Mouse (Mus musculus): ENCODE measurements at regions not wholly inside any gene's neighbourhood (a gene's known extent, or its start where the extent isn't known, plus 50 kb on each side); places are given as distances from the start of the nearest gene placed in this dataset.

DNA sequence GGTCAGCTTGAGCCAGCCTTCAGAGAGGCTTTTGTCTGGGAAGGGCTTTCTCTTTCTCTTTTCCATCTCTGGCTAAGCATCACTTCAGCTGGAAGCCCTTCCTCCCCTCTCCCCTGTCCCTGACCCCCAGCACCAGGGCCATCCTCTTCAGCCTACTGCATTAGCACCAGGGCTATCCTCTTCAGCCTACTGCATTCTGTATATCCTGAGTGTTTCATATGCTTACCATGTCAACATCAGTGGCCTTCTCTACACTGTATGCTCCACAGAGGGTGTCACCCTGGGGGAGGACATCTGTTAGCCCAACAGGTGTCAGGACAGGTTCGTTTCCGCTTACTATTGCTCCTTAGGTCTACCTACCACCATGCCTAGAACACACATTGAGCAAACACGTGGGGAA lies 282.5 kb downstream of the Rps24 start:
- no peak for DNase-seq (ENCODE audit: low spot score in 2 of 2)

DNA sequence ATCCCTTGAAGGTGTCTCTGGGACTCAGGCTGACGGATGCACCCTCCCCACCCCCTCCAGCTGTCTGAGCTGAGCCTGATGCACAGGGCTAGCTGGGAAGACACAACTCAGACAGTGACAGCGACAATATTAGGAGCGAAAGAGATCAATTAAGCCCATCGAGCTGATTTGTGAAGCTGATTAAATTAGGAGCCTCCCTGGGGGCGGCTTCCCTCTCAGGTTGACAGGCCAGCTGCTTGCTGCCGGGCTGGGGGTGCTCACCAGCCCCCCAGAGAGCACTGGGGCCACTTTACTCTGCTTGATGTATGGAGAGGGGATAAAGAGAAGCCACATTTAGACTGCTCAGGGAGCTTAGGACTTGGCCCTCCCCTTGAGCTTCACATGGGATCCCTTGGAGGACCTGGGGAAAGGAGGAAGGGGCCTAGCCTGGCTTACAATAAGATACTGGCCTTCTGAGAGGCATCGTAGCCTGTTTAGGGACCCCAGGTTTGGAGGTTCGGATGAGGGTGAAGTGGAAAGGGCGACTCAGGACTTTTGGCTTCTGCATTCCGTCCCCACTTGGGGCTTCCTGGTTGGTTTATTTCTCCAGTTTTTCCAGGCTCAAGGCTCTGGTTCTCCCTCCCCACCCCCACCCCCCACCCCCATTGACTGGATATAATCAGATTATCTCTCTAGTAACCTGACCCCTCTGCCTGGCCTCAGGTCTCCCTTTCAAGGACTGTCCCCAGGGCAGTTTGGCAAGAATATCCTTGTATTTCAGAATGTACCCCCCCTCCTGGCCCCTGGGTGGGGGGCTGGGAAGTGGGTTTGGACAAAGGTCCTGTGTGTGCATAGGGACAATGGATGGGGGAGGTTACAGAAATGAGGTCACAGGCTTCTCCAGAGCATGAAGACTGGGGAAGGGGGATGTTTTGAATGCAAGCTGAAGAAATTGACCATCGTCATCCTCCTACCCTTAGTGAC lies 283.4 kb downstream of the Rps24 start:
- no peak for DNase-seq (ENCODE audit: low spot score in 2 of 2)

DNA sequence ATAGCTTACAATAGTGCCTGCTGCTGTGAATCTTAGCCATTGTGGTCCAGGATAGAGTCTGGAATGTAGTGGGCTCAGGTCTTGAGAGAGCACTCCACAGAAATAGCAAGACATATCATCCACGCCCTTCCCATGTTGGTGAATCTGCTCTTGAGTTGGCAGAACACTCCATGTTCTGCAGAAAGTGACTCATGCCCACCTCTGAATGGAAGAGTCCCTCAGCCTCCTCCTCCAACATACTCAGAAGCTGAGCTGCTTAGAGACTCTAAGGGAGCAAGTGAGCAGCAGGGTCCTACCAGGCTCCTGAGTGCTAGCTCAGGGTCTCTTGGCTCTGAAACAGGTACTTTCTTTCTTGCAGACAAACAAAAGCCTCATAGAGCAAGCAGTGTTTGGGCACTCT lies 284.7 kb downstream of the Rps24 start:
- DNase-seq (ENCODE audit: low spot score in 2 of 2): no peak

DNA sequence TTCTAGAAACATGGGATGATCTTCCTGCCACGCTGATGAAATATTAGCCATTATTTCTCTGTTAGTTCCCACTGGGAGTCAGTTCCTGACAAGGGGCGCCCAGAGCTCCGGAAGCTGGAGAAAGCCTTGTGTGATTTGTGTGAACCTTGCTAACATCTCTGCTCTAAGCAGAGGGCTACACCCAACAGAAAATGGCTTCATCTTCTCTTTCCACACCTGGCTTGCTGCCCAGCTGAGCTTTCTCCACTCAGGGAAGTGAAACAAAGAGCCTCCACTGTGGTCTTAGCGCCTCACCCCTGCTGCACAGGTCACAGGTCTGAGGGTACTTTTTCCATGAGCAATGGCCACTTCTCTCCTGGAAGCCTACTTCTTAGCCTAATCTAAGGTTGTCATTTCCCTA lies 285.2 kb downstream of the Rps24 start:
- DNase-seq (ENCODE audit: low spot score in 2 of 2): no peak

DNA sequence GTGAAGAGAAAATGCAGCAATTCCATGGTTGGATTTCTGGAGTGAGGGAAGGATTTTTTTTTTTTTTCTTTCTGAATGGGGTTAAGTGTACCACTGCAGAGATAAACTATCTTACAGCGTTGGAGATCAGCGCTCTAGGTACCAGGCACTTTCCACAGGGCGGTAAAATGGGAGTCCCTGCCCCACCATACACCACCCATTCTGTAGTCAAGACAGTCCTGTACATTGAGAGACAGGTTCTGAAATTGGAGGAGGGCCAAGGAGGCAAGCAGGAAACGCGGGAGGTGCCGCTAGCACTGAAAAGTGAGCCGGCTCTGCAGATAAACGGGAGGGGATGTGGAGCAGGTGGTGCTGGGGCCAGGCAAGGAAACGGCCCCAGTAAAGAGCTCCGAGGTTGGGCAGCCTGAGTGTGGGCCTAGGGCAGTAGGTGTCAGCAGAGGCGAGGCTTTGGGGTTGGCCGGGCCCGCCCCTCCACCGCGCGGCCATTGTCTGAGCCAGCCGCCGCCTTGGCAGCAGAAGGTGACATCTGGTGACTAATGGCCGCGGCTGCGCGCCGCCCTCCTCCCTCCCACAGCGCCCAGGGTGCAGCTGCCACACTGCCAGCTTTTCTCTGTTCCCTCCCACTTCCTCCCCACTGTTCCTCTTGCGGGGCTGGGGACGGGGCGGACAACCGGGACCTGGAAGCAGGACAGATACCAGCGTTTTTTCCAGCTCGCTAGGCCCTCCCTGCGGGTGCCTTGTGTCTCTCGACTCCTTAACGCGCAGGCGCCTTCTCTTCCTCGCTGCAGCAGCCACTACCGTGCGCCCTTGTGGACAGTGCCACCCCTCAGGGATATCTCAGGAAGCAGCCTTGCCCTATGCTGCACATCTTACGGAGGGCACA lies 292.1 kb downstream of the Rps24 start:
- DNase-seq (ENCODE audit: low spot score in 2 of 2): peak; percentile 67 to 74

DNA sequence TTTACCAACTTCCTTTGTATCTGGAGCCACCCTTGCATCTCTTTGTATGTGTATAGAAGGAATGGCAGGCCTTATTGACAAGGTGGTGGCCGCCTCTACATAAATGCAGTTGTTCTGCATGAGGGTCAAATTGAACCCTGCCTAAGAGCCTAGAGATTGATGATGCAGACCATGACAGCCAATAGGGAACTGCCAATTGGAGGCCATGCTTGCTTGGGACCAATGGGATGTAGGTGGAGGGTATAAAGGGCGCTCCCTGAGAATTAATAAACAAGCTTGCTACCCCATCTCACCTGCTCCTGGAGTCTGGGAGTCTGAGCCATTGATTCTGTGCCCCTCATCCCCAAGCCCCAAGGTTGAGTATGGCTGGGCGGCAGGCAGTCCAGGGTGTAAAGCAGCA lies 294.7 kb downstream of the Rps24 start:
- no peak for DNase-seq (ENCODE audit: low spot score in 2 of 2)

DNA sequence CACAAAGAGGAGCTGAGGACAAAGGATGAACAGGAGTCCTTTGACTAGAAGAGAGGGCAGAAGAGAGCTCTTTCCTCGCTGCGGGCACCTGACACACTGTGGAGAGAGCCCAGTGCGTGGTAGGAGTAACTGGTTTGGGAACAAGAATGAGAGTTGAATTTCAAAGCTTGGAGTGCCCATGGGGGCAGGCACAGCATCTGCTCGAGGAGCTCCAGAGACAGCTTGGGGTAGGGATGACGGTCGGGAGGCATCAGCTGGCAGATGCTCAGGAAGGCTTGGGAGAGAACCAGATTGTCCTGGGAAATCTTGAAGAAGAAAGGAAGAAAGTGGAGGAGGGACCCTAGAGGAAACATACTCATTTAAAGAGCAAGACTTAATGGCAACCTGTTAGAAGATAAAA lies 297.0 kb downstream of the Rps24 start:
- no peak for DNase-seq (ENCODE audit: low spot score in 2 of 2)

DNA sequence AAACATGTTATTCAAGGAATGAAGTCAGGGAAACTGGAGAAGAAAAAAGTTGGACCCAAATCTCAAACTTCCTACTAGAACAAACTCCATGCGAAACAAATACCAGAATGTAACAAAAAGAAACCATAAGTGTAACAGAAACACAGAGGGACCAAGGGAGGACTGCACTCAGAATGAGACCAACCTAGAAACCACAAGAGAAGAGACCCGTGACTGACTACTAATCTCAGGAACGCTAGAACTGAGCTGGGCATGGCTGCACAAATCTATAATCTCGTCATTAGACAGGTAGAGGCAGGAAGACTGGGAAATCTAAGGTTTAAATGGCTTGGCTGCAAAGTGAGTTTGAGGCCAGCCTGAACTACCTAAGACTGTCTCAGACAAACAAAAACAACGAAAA lies 298.5 kb downstream of the Rps24 start:
- no peak for DNase-seq (ENCODE audit: low spot score in 2 of 2)

DNA sequence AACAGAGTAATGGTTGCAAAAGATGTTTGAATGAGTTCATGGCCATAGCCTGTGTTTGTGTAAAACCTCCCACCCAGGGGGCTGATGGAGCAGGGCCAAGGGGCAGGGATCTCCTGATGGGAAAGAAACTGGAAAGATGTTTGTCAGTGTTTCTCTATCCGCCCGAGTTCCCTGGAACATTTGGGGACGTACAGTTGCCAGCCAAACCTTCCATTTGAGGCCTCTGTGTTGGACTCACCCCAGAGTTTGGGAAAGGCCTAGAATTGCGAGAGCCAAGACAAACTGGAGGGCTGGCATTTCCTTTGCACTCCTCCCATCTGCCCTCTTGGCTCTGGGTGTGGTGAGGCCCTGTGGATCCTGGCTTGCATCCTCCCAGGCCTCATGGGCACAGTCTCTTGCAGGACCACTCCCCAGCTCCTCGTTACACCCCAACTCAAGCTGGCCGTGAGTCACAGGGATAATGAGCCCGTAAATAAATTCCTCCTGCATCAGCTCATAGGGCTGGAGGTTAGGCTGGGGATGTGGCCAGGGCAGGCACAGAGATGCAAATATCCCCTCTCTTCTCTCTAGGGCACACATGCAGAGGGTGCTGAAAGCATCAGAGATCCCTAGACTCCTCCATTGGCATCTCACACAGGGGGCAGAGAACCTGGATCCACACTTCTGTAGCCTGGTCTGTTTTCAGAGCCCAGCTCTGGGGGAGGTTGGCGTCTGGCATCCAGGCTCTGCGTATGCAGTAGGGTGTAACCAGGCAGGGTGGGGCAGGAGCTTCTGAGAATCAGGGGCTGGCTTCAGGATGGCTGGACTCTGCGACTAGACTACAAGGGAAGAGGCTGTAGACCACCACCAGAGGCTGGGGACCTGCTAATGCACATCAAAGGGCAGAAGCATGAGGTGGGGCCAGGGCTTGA lies 306.7 kb downstream of the Rps24 start:
- DNase-seq (ENCODE audit: low spot score in 2 of 2): no peak

DNA sequence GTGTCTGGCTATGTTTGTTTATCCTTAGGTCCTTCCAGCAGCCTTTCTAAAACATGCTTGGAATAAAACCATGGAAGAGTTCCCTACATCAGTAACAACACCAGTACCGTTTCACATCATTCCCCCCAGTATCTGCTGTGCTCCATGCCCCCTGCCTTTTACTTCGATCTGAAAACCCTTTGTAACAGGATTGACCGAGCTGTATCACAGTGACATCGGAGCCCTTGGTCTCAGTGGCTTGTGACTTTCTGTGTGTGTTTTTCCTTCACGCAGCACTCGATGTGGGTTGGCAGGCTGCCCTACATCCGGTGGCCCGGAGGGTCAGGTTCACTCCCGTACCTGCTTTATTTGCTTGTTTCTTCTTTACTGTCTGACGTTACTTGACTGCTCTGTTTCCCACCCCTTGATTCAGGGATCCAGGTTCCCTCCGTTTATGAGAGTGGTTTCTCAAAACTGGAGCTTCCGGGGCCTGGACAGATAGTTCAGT lies 307.5 kb downstream of the Rps24 start:
- DNase-seq (ENCODE audit: low spot score in 2 of 2): no peak

DNA sequence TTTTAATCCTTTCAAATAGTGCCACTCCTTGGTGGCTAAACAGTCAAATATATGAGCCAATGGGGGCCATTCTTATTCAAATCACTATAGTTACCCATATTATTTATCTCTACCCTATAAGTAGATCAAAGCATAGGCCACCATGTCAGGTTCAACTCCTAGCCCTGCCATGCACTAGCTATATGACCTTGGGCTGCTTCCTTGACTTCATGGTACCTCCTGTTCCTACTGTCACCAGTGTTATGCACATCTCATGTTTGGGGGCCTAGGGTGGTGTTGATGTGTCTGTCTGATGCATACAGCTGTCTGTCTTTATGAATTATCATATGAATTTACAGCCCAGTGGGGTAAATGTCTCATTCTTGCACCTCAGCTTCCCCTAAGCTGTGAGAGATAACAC lies 310.6 kb downstream of the Rps24 start:
- DNase-seq (ENCODE audit: low spot score in 2 of 2): no peak

DNA sequence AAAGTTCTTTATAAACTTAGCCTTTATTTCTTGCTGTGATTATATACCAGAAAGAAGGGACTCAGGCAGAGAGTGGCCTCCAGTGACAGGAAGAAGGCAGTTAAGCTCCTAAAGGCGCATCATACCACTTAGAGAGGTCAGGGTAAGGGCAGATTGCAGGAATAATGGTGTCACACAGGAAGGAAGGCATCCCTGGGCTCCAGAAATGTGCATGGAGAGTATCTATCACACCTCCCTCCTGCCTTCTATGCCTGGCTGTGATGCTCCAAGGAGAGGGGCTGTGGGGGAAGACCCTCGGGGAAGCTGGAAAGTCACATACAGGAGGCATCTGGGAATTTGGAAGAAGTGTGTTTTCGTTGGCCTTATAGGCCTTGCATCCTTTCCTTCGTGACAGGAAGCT lies 311.1 kb downstream of the Rps24 start:
- DNase-seq (ENCODE audit: low spot score in 2 of 2): no peak

DNA sequence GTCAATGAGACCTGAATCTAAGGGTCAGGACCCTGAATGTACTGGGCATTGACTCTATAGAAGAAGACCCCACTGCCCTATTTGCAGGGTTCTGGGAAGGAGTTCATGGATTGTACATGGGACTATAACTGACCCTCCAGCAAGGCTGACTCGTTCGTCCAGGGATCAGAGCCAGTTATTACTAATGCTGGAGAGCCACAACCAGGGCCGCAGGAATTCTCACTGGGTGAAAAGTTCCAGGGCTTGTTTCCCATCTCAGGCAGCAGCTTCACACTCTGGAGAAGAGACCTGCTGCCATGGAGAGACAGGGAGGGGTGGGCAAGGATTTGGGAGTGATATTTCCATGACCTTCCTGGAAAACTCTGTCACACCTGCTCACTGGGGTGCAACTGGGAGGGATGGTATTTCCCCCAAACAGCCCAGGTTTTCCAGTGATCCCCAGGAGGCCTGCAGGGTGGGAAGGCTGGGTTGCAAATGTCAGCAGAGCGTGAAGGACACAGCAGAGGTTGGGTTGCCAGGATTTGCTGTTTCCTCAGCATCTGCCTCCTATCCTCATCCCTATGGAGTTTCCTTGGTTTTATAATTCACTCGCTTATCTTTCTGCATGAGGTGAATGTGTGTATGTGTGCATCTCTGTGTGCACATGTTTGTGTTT lies 316.2 kb downstream of the Rps24 start:
- DNase-seq (ENCODE audit: low spot score in 2 of 2): no peak

DNA sequence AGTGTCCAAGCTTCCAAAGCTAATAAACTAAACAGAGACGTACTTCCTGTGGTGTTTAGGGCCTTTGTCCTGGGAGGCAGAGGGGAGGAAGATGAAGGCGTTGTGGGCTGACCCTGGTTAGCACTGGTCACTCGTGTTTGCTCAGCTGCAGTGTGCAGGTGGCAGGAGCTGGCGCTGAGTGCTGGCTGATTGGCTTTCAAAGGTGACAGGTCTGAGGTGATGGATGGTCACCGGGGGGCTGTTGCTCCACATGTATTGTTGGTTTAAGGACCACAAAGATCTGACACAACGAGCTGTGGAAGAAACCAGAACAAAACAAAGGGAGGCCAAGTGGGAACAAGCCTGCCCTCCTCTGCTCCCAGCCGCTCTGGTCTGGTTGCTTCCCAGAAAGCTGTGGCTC lies 320.1 kb downstream of the Rps24 start:
- no peak for DNase-seq (ENCODE audit: low spot score in 2 of 2)

DNA sequence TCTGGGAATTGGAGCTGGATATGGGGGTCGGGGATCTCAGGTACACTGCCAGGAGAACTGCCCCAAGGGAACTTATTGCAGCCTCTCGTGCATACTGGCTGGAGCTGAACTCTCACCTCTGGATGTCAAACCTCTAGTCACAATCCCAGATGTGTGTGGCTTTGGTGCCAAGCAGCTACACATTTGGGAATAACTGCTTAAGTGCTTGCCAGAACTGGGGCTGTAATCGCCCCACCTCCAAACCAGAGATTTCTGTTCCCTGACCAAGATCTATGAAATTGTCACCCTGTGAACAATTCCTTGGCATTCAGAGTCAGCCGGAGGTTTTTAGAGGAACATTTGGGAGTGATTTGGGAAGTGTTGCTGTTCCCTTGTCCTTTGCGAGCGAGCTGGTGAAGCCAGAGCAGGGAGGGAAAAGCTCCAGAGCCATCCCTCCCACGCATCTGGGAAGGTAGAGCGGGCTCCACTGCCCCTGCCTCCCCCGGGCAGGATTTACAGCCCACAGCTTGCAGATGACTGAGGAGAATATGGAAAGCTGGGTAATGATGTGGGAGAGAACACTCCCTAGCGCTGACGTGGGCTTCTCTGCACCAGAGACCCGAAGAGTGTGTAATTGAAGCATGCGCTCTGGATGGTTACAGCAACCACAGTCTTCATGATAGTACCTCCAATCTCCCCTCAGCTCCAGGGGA lies 336.1 kb downstream of the Rps24 start:
- no peak for DNase-seq (ENCODE audit: low spot score in 2 of 2)

DNA sequence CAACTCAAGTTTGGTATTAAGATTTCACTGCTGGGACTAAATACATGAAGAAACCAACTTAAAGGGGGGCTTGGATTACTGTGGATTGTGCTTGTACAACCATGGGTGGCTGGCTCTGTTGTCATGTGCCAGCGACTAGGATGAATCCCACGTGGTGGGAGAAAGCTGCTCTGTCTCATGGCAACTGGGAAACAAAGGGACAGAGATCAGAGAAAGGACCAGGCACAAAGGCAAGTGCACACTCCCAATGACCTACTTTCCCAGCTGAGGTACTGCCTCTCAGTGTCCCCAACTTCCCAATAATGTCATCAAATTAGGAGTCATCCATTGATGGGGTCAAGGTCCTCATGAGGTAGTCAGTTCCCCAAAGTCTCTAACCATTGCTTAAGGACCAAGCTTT lies 337.4 kb downstream of the Rps24 start:
- no peak for DNase-seq (ENCODE audit: low spot score in 2 of 2)

DNA sequence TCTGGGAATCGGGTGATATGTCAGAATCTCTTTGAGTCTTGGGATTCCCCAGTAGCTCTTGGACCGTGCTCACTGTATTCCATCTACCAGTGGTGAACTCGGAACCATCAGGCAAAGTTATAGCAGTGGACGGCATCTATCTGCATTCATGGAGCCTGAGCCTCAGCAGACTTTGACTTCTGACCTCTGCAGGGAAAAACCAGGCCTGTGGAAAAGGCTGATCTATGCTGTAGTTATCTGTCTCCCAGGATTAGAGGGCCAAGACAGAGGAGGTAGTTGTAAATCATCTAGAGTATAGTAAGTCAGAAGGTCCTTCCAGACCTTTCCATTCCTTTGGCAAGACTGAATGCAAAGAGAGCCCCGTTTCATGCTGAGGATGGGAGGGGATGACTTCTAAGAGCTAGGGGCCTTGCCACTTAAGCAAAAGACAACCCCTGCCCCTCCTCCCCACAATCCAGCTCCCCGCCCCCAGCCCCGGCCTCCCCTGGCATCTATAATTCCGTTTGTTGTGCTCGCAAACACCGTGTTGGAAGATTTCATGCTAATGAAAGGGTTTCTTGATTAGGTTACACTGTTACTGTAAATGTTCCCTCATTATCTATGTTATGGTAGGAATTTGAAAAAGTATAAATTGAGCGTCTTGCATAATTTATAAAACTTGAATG lies 338.9 kb downstream of the Rps24 start:
- DNase-seq (ENCODE audit: low spot score in 2 of 2): no peak

DNA sequence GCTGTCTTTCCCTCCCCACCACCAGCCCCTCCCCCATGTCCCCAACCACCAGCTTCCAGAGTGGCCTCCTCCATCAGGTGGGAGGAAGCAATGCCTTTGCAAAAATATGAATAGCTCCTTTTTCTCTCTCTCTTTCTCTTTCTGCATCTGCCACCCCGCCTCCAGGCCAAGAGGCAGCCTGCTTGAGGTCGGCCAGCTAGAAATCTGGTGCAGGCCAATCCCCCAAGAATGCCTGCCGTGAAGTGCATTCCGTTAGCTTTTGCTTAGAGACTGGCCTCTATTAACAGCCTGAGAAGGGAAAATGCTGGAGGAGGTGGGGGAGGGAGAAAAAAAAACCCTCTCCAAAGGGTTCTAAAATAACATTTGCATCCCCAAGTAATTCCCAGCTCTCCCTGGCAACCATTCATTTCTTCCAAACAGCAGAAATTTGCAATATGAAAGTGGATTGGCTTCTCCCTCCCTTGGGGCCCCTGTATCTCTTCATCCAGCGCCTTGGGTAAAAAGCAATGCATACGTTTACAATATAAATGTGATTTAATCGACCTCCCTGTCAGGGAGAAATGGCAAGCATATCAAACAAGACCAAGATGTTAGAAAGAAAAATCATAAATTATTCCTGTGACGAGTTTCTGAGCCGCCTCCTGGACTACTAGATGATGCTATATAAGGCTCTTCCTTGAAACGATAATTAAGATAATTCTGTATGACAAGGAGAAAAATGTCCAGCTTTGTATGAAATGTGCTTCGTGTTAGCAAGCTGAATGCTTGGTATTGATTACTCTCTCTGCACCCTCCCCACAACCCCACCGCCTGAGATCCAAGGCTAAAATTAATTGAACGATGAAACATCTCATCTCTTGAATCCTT lies 339.8 kb downstream of the Rps24 start:
- DNase-seq (ENCODE audit: low spot score in 2 of 2): no peak

Measured in adrenal gland, postnatal 4 days (tissue).